ENCODE assay signal across 8 mouse cellular contexts in genomic region chr17:34836856-34837221, GRCm38 (mm10). TPM values are rescaled to one million over a fixed set of nuclear protein-coding genes. Genes with fewer than 3 reads are reported as not detected.
DNase-seq lines count a peak whose midpoint lies in the region; ATAC-seq and TF ChIP-seq lines count a peak whose summit lies in the region.

Stk19 (minus strand) TSS chr17:34836945.
Dxo (plus strand) TSS chr17:34837019.

- under 1% methylated on average over 40 of the region's 40 CpGs for WGBS in forebrain, embryonic 10.5 days
- WGBS in heart, embryonic 15.5 days = under 1% methylated on average over 40 of the region's 40 CpGs
- under 1% methylated on average over 40 of the region's 40 CpGs for WGBS in liver, embryonic 14.5 days (ENCODE audit: insufficient replicate concordance)
- WGBS in neural tube, embryonic 11.5 days = 0% methylated on average over 40 of the region's 40 CpGs
- under 1% methylated on average over 40 of the region's 40 CpGs for WGBS in stomach, postnatal 0 days

- H3K36me3 ChIP-seq in forebrain, embryonic 10.5 days (replicated peaks) = peaks cover 72% of the 10 kb centered on the region
- H3K36me3 ChIP-seq in heart, embryonic 15.5 days = peaks cover 34% of the 10 kb centered on the region
- H3K36me3 ChIP-seq in liver, embryonic 14.5 days (replicated peaks; ENCODE audit: control insufficient read depth, insufficient read depth, low read depth) = peaks cover 19% of the 10 kb centered on the region
- H3K36me3 ChIP-seq in neural tube, embryonic 11.5 days (ENCODE audit: control insufficient read depth, insufficient read depth, low read length) = peaks cover 13% of the 10 kb centered on the region
- H3K36me3 ChIP-seq in stomach, postnatal 0 days (ENCODE audit: control insufficient read depth, insufficient read depth, low read length) = peaks cover 15% of the 10 kb centered on the region; the same call in 1 of the 2 replicates

- TF ChIP-seq EP300 in liver, embryonic 14.5 days (IDR thresholded peaks at IDR 0.05; ENCODE audit: low read depth) = no peak
- TF ChIP-seq EP300 in stomach, postnatal 0 days (optimal IDR thresholded peaks at IDR 0.05) = no peak

- H3K9ac ChIP-seq in heart, embryonic 15.5 days = peak within 1 kb of the TSS; percentile 75
- peak within 1 kb of the TSS; percentile 90 for H3K9ac ChIP-seq in liver, embryonic 14.5 days (replicated peaks)
- peak within 1 kb of the TSS; percentile 65 for H3K9ac ChIP-seq in neural tube, embryonic 11.5 days (ENCODE audit: low read length)
- peak within 1 kb of the TSS; percentile 75 for H3K9ac ChIP-seq in stomach, postnatal 0 days (ENCODE audit: low read length)

- no peaks in the 10 kb centered on the region for H3K9me3 ChIP-seq in forebrain, embryonic 10.5 days
- no peaks in the 10 kb centered on the region for H3K9me3 ChIP-seq in heart, embryonic 15.5 days (replicated peaks)
- H3K9me3 ChIP-seq in liver, embryonic 14.5 days (ENCODE audit: control insufficient read depth, low read length) = no peaks in the 10 kb centered on the region
- H3K9me3 ChIP-seq in neural tube, embryonic 11.5 days (ENCODE audit: control insufficient read depth, low read length) = no peaks in the 10 kb centered on the region
- H3K9me3 ChIP-seq in stomach, postnatal 0 days (ENCODE audit: control insufficient read depth, low read length) = no peaks in the 10 kb centered on the region

- peak; percentile 92 for ATAC-seq in heart, embryonic 15.5 days (replicated peaks; ENCODE audit: insufficient number of reproducible peaks, insufficient read depth, low FRiP score, low read depth)
- ATAC-seq in liver, embryonic 14.5 days (ENCODE audit: insufficient read depth) = peak; percentile 93
- ATAC-seq in neural tube, embryonic 11.5 days (ENCODE audit: insufficient read depth, low FRiP score, low TSS enrichment) = peak; percentile 92
- peak; percentile 95 for ATAC-seq in stomach, postnatal 0 days (ENCODE audit: low FRiP score, low TSS enrichment)

- H3K27me3 ChIP-seq in forebrain, embryonic 10.5 days (ENCODE audit: poor library complexity, severe bottlenecking) = no peaks in the 10 kb centered on the region
- H3K27me3 ChIP-seq in heart, embryonic 15.5 days = no peaks in the 10 kb centered on the region
- H3K27me3 ChIP-seq in liver, embryonic 14.5 days (ENCODE audit: control insufficient read depth, insufficient read depth, low read length) = no peaks in the 10 kb centered on the region
- H3K27me3 ChIP-seq in neural tube, embryonic 11.5 days (ENCODE audit: control insufficient read depth, insufficient read depth, low read length) = no peaks in the 10 kb centered on the region
- no peaks in the 10 kb centered on the region for H3K27me3 ChIP-seq in stomach, postnatal 0 days (ENCODE audit: control insufficient read depth, insufficient read depth, low read length)

- H3K27ac ChIP-seq in forebrain, embryonic 10.5 days = peak within 1 kb of the TSS; percentile 85
- peak within 1 kb of the TSS; percentile 71 for H3K27ac ChIP-seq in heart, embryonic 15.5 days
- H3K27ac ChIP-seq in liver, embryonic 14.5 days = peak within 1 kb of the TSS; percentile 81
- peak within 1 kb of the TSS; percentile 73 for H3K27ac ChIP-seq in neural tube, embryonic 11.5 days (ENCODE audit: low read depth, low read length)
- peak within 1 kb of the TSS; percentile 86 for H3K27ac ChIP-seq in stomach, postnatal 0 days (replicated peaks)

- no peak for TF ChIP-seq CTCF in liver, embryonic 14.5 days (IDR thresholded peaks at IDR 0.05; ENCODE audit: low read depth)
- no peak for TF ChIP-seq CTCF in stomach, postnatal 0 days (IDR thresholded peaks at IDR 0.05; ENCODE audit: low read depth)

- DNase-seq in CD8-positive naive resting alpha-beta T cell, adult 2 months (ENCODE audit: low read depth in 2 of 2, low spot score in 2 of 2) = peak; percentile 91 to 93
- DNase-seq in c-Kit-positive CD71-negative TER-119-negative erythroid progenitor cells, embryonic 14.5 days (ENCODE audit: low read depth) = peak; percentile 95
- peak; percentile 98 for DNase-seq in forebrain, embryonic 10.5 days (ENCODE audit: extremely low spot score, low spot score)
- DNase-seq in kidney, postnatal 25 days = peak; percentile 97 to 98
- peak; percentile 91 to 92 (median 91) for DNase-seq in liver, embryonic 14.5 days (ENCODE audit: low read depth in 3 of 3, low spot score in 3 of 3)
- DNase-seq in neural tube, embryonic 11.5 days (ENCODE audit: low spot score) = peak; percentile 97
- DNase-seq in stomach, postnatal 0 days (ENCODE audit: low spot score) = peak; percentile 98

- peaks cover 39% of the 10 kb centered on the region for H3K4me1 ChIP-seq in forebrain, embryonic 10.5 days
- H3K4me1 ChIP-seq in heart, embryonic 15.5 days (replicated peaks) = peaks cover 20% of the 10 kb centered on the region
- peaks cover 11 to 16% of the 10 kb centered on the region in 2 experiments for H3K4me1 ChIP-seq in liver, embryonic 14.5 days (replicated peaks; ENCODE audit: control insufficient read depth in 2 of 2, insufficient read depth in 2 of 2, low read length in 1 of 2)
- peaks cover 20% of the 10 kb centered on the region for H3K4me1 ChIP-seq in neural tube, embryonic 11.5 days (ENCODE audit: control insufficient read depth, insufficient read depth, low read length)
- H3K4me1 ChIP-seq in stomach, postnatal 0 days (replicated peaks; ENCODE audit: control insufficient read depth, insufficient read depth) = 0 out of 2 replicates have a peak, but pooled peaks cover 5% of the 10 kb centered on the region

- H3K4me2 ChIP-seq in heart, embryonic 15.5 days = peak within 1 kb of the TSS; percentile 99
- peak within 1 kb of the TSS; percentile 99 for H3K4me2 ChIP-seq in liver, embryonic 14.5 days (ENCODE audit: low read depth)
- H3K4me2 ChIP-seq in neural tube, embryonic 11.5 days (ENCODE audit: low read depth) = peak within 1 kb of the TSS; percentile 92
- peak within 1 kb of the TSS; percentile 97 for H3K4me2 ChIP-seq in stomach, postnatal 0 days (replicated peaks; ENCODE audit: low read depth)

- H3K4me3 ChIP-seq in forebrain, embryonic 10.5 days = peak within 1 kb of the TSS; percentile 85
- H3K4me3 ChIP-seq in heart, embryonic 15.5 days = peak within 1 kb of the TSS; percentile 92
- H3K4me3 ChIP-seq in liver, embryonic 14.5 days (ENCODE audit: insufficient read depth in 1 of 2, low read depth in 2 of 2, low read length in 2 of 2) = peak within 1 kb of the TSS; percentile 70 to 75
- peak within 1 kb of the TSS; percentile 60 for H3K4me3 ChIP-seq in neural tube, embryonic 11.5 days (ENCODE audit: low read depth, low read length)
- H3K4me3 ChIP-seq in stomach, postnatal 0 days (ENCODE audit: low read depth, low read length) = peak within 1 kb of the TSS; percentile 73

RNA-seq across cellular contexts. Expression of gene Stk19, which starts in this region (rescaled TPM):
- polyA plus RNA-seq in forebrain, embryonic 10.5 days (2016; fragmentation: Nextera tagmentation; extraction: Ambion mirVana) = 28.6 and 31.6 TPM in 2 replicates
- 19.4 and 23.4 TPM in 2 replicates for polyA plus RNA-seq in heart, embryonic 15.5 days (2015; fragmentation: Nextera tagmentation; extraction: Ambion mirVana)
- polyA plus RNA-seq in liver, embryonic 14.5 days (2012; rRNA removed) = 12.8 and 14.8 TPM in 2 replicates
- polyA plus RNA-seq in liver, embryonic 14.5 days (2014; fragmentation: Nextera tagmentation; extraction: Ambion mirVana) = 10.6 and 13.3 TPM in 2 replicates
- polyA plus RNA-seq in neural tube, embryonic 11.5 days (2014; fragmentation: Nextera tagmentation; extraction: Ambion mirVana) = 20.3 and 24.7 TPM in 2 replicates
- polyA plus RNA-seq in stomach, postnatal 0 days (2015; fragmentation: Nextera tagmentation; extraction: Ambion mirVana) = 20.8 and 23.1 TPM in 2 replicates

RNA-seq across cellular contexts. Expression of gene Dxo, which starts in this region (rescaled TPM):
- polyA plus RNA-seq in forebrain, embryonic 10.5 days (2016; fragmentation: Nextera tagmentation; extraction: Ambion mirVana) = 80.2 and 83.0 TPM in 2 replicates
- 32.0 and 40.8 TPM in 2 replicates for polyA plus RNA-seq in heart, embryonic 15.5 days (2015; fragmentation: Nextera tagmentation; extraction: Ambion mirVana)
- polyA plus RNA-seq in liver, embryonic 14.5 days (2012; rRNA removed) = 27.7 and 30.6 TPM in 2 replicates
- polyA plus RNA-seq in liver, embryonic 14.5 days (2014; fragmentation: Nextera tagmentation; extraction: Ambion mirVana) = 24.0 and 28.1 TPM in 2 replicates
- polyA plus RNA-seq in neural tube, embryonic 11.5 days (2014; fragmentation: Nextera tagmentation; extraction: Ambion mirVana) = 69.4 and 71.0 TPM in 2 replicates
- polyA plus RNA-seq in stomach, postnatal 0 days (2015; fragmentation: Nextera tagmentation; extraction: Ambion mirVana) = 29.6 and 32.2 TPM in 2 replicates

Comparison
In these comparisons a context has a peak if more than half of its experiments do, and no peak if none do; other contexts are left out.
1. Peak in every context shown above with its lines: DNase-seq, ATAC-seq, H3K4me3 ChIP-seq and H3K27ac ChIP-seq.